Mouse (Mus musculus) T-cell, adult 2 months (primary cell): ENCODE measurements around the gene Hnrnpl.

Source experiments
- DNase-seq: peaks from one replicate; pipeline ENCODE4 v3.0.0; 2022; ENCODE audit warnings: low spot score

Hnrnpl gene

DNA sequence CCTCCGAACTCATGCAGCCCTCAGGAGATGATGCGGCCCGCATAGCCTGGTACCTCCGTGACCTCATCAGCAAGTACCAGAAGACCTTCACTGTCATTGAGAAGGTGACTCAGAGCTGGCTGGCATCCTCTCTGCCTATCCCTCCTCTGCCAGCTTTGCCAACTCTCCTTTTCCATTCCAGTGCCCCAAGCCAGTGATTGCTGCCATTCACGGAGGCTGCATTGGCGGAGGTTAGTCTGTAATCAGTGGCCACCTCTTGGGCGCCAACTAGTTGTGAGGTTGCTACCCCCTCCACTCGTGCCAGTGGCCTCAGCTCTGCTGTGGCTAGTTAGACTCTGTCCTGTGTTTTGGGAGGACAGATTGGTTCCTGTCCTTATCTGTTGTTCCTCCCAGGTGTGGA, 21.5 kb downstream of the Hnrnpl start:
- DNase-seq, result no peak

GRCm38 (mm10) chr7:28830981-28831380, 22.6 kb downstream of the Hnrnpl start:
- DNase-seq, result no peak

DNA sequence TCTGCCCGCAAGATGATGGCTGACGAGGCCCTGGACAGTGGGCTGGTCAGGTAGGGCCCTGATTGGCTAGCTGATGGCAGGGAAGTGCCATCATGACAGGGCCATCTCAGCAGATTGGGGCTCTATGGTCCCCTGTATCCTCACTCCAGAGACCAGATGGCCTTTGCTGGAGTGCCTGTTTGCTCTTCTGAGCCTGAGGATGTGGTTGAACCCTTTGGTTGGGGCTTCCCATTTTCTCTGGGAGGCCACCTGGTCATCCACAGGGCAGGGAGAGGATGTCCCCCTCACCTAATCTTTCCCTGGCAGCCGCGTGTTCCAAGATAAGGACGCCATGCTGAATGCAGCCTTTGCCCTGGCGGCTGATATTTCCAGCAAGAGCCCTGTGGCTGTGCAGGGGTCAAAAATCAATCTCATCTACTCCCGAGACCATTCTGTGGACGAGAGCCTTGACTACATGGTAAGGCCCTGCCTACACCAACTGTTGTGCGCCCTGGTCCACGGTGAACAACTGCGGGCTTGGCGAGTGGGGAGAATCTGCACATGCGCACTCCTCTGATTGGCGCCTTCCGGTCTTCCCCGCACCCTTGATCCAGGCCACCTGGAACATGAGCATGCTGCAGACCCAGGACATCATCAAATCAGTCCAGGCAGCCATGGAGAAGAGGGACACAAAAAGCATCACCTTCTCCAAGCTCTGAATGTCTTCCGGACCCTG, 23.2 kb downstream of the Hnrnpl start:
- DNase-seq, result no peak

DNA sequence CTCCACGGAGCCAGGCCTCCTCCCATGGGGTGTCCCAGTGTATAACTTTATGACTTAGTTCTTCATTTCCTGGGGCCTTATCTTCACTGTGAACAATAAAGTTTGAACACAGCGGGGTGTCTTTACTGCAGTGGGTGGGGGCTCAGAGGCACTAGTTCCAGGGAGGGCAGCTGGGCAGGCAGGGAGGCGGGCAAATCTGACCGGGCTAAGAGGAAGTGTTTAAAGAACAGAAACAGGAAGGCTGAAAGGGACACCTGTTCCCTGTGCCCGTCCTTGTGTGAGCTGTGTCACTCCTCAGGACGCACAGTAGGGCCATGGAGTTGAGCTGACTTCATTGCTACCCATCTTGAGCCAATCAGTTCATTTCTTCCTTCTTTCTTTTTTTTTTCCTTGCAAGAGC, 23.8 kb downstream of the Hnrnpl start:
- DNase-seq, result no peak

- no peak for DNase-seq
These were observed 25.5 kb downstream of the Hnrnpl start, which contains the start of gene Lgals4 for GRCm38 (mm10) chr7:28833723-28834347. Gene Lgals4 (plus strand): TSS chr7:28833854.

DNA sequence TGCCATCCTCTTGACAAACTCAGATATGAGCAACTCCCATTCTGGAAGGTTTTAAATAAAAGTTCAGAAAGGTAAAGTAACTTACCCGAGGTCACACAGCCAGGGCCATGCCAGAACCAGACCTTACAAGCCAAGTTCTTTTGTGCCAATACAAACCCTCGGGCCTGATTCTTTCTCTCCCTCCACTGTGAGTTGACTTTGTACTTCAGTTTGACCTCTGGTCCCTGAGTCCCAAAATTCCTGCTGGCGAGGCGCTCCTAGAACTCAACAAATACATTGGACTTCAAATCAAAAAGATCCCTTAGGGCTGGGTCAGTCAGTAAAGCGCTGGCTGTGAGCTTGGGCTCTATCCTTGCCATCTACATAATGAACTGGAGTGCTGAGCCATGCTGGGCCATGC, 28.6 kb downstream of the Hnrnpl start:
- no peak for DNase-seq

DNA sequence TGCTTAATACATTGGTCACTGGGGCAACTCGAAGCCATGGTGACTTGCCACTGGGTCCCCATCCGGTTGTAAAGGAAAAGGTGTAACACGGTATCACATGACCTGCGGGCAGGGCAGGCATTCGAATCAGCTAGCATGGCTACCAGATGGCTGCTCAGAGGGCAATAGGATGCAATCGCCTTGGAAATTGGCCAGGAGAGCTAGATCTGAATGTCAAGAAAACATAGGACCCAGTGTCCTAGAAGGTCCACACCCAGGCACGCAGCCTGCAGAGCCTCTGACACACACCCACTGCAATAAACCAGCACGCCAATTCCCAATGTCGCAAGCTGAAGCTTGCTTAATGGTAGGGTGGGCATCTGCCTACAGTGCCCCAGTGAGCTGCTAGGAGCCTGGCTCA, 30.0 kb downstream of the Hnrnpl start:
- DNase-seq, result no peak

- DNase-seq, result no peak
These were observed 38.9 kb downstream of the Hnrnpl start for GRCm38 (mm10) chr7:28847273-28847672.

DNA sequence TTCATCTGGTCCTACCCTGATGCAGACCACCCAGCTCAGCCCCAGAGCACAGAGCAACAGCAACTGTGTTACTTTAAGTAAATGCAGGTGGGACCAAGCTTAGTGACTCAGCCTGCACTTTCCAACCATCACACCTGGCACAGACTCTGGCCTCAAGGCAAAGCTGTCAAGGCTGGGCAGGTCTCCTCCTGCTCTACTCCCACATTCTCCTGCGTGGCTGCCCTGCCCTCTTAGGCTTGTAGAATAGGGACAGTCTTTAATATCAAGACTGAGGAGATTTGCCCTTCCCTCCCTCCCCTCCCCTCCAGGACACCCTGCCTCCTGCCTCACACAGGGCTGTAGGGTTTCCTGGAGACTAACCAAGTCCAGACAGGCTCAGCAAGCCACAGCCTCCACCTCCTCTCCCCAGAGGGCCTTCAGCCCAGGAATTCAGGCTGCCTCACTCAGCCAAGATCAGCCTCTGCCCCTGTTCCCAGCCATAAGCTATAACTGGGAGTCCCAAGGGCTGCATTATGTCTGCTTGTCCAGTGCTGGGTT, 41.4 kb downstream of the Hnrnpl start:
- DNase-seq, result no peak

GRCm38 (mm10) chr7:28850642-28851041, 42.3 kb downstream of the Hnrnpl start:
- DNase-seq, result no peak

GRCm38 (mm10) chr7:28859953-28860352, 51.6 kb downstream of the Hnrnpl start:
- DNase-seq, result no peak

DNA sequence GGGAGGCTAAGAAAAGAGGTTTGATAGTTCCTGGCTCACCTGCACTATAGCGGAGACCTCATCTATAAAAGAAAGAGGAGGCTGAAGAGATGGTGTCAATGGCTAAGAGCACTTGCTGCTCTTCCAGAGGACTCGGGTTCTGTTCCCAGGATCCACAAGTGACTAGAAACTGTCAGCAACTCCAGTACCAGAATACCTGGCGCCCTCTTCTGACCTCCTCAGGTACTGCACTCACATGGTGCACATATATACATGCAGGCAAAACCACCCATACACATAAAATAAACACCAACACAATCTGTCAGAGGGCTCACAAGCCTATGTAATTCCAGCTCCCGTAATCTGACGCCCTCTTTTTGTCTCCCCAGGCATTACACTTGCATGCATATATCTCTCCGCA, 52.6 kb downstream of the Hnrnpl start:
- DNase-seq, result peak; percentile 29

GRCm38 (mm10) chr7:28862817-28863499, 54.6 kb downstream of the Hnrnpl start:
- no peak for DNase-seq

DNA sequence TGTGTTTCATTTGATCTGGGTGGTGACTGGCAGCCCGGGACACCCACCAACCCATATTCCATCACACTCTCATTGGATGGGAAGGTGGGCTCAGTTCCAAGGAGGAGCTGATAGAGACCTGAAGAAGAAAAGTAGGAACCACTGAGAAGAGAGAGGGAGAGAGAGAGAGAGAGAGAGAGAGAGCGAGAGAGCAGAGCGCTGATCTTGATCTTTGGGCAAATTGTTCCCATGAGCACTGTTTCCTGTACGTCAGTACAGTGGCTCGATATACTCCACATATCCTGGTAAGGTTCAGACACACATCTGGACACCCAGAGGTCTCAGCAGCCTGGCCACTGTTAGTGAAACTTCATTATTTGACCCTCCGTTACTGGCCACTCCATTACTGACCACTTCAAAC, 55.2 kb downstream of the Hnrnpl start, which contains the start of gene Lgals7:
TSS of gene Lgals7 (plus strand) at position 314 of the 400 bp plus-strand sequence.
- DNase-seq, result no peak

DNA sequence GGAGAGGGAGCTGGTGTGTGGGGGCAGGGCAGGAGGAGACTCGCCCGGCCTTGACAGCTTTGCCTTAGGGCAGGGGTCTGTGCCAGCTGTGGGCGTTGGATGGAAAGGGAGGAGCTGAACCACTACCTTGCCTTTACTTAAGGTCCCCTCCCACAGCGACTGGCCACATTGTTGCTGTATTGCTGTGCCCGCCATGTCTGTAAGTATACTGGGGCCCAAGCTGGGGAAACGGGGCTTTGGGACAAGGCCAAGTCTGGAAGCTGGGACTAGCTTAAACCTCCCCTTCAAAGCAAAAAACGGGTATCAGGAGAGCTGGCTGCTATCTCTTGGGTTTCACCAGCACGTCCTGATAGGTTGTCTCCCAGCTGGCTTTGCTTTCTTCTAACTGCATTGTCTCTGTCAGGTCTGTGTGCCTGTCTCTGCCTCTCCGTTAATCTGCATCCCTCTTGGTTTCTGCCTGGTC, 56.0 kb downstream of the Hnrnpl start:
- DNase-seq, result no peak

GRCm38 (mm10) chr7:28865481-28866300, 57.4 kb downstream of the Hnrnpl start:
- DNase-seq, result peak; percentile 99

- DNase-seq, result no peak
These were observed 58.6 kb downstream of the Hnrnpl start for GRCm38 (mm10) chr7:28866769-28867507.

DNA sequence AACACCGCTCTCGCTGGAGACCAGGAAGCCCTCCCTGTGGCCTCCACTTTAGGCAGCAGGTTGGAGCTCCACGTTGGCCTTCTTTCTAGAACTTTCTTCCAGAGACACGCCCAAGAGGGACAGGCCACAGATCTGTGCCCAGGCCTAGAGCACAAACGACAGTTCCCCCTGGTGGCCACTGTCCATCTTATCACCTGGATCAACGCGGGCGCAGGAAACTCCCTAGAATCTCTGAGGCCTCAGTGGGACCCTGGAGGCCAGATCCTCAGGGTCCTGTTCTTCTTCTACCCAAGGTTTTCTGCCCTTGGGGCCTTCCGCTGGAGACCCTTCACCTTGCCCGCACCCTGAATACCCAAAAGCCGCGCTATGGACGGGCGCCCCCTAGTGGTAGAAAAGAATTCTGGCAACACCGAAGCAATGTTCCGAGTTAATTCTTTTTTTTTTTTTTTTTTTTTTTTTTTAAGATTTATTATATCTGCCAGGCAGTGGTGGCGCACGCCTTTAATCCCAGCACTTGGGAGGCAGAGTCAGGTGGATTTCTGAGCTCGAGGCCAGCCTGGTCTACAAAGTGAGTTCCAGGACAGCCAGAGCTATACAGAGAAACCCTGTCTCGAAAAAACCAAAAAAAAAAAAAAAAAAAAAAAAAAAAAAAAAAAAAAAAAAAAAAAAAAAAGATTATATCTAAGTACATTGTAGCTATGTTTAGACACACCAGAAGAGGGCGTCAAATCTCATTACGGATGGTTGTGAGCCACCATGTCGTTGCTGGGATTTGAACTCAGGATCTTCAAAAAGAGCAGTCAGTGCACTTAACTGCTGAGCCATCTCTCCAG, 59.4 kb downstream of the Hnrnpl start:
- DNase-seq, result peak; percentile 70

GRCm38 (mm10) chr7:28870901-28871664, 62.7 kb downstream of the Hnrnpl start:
- DNase-seq, result no peak
